Mouse (Mus musculus) kidney, embryonic 15.5 days (tissue): ENCODE results near the gene Fndc5. TPM values are rescaled to one million over a fixed set of nuclear protein-coding genes. Genes with fewer than 3 reads are reported as not detected.

ENCODE experiments used
- ATAC-seq: fragments of 200-750 bp; cut with Nextera tagmentation; replicated peaks from 2 replicates; pipeline ENCODE4 v1.8.0; 2017; ENCODE audit warnings: moderate TSS enrichment; ENCODE audit not compliant: low FRiP score
- H3K27ac ChIP-seq: fragments of 300-500 bp; sonication (generic); 2 replicates; pipeline ENCODE4 v1.5.1; 2015; ENCODE audit warnings: mild to moderate bottlenecking, inconsistent platforms
- H3K27me3 ChIP-seq: fragments of 300-500 bp; sonication (generic); 2 replicates; pipeline ENCODE4 v1.6.1; 2015; ENCODE audit warnings: inconsistent platforms
- H3K36me3 ChIP-seq: fragments of 300-500 bp; sonication (generic); 2 replicates; pipeline ENCODE4 v1.6.1; 2015; ENCODE audit warnings: inconsistent platforms
- H3K4me1 ChIP-seq: fragments of 300-500 bp; sonication (generic); 2 replicates; pipeline ENCODE4 v1.6.1; 2015; ENCODE audit warnings: inconsistent platforms
- H3K4me2 ChIP-seq: fragments of 300-500 bp; sonication (generic); 2 replicates; pipeline ENCODE4 v1.6.1; 2015; ENCODE audit warnings: moderate library complexity, mild to moderate bottlenecking, inconsistent platforms
- H3K4me3 ChIP-seq: fragments of 300-500 bp; sonication (generic); replicated peaks from 2 replicates; pipeline ENCODE4 v1.5.1; 2015; ENCODE audit warnings: mild to moderate bottlenecking, inconsistent platforms
- H3K9ac ChIP-seq: fragments of 300-500 bp; sonication (generic); 2 replicates; pipeline ENCODE4 v1.6.1; 2015; ENCODE audit warnings: mild to moderate bottlenecking, inconsistent platforms
- H3K9me3 ChIP-seq: fragments of 300-500 bp; sonication (generic); replicated peaks from 2 replicates; pipeline ENCODE4 v1.6.1; 2016; ENCODE audit warnings: inconsistent platforms
- WGBS: fragments of 180-500 bp; shearing (Covaris S2); methylation state at CpG from one replicate; pipeline ENCODE4 v1.1.7; 2015; ENCODE audit warnings: mixed read lengths; 5-methylcytosine and 5-hydroxymethylcytosine counted together
- polyA plus RNA-seq: library from polyadenylated mRNA; unstranded; fragments of >200 nt; fragmentation: Nextera tagmentation; extraction: Ambion mirVana; gene quantifications from 2 replicates; pipeline ENCODE4 v1.2.1, GENCODE M21; 2015

Fndc5 gene
- polyA plus RNA-seq, result 5.1 and 5.5 TPM in 2 replicates

- Histone ChIP-seq H3K36me3 (no peaks in the 10 kb centered on the region), H3K9me3 (no peaks in the 10 kb centered on the region), H3K9ac (peak within 1 kb of the TSS; percentile 61), H3K4me3 (peak within 1 kb of the TSS; percentile 59), H3K4me2 (peak within 1 kb of the TSS; percentile 92), H3K27me3 (peaks cover 31% of the 10 kb centered on the region), H3K27ac (no peak within 1 kb of the TSS), H3K4me1 (peaks cover 40% of the 10 kb centered on the region)
- peak; percentile 38; the same call in 1 of the 2 replicates for ATAC-seq
- WGBS, result 1% methylated on average over 47 of the region's 80 CpGs
These were observed at the start of gene Fndc5 for GRCm38 (mm10) chr4:129136579-129137391. Gene Fndc5 (plus strand): TSS chr4:129136999.

- no peaks in the 10 kb centered on the region for H3K9me3 ChIP-seq
- no peak overlapping the region for H3K4me2 ChIP-seq
- H3K27me3 ChIP-seq, result no peaks in the 10 kb centered on the region
- ATAC-seq, result no peak
- WGBS, result 47% methylated on average over 5 of the region's 5 CpGs
- H3K36me3 ChIP-seq, result peaks cover 26% of the 10 kb centered on the region
- no peaks in the 10 kb centered on the region for H3K4me1 ChIP-seq
- no peak overlapping the region for H3K9ac ChIP-seq
- no peak overlapping the region for H3K4me3 ChIP-seq
- H3K27ac ChIP-seq, result no peak overlapping the region
These were observed 48.9 kb upstream of the Fndc5 start for GRCm38 (mm10) chr4:129087850-129088249.

- Histone ChIP-seq H3K4me3 (no peak overlapping the region), H3K36me3 (no peaks in the 10 kb centered on the region), H3K27ac (no peak overlapping the region), H3K27me3 (peaks cover 8% of the 10 kb centered on the region; the same call in 1 of the 2 replicates), H3K4me1 (no peaks in the 10 kb centered on the region), H3K4me2 (0 out of 2 replicates have a peak overlapping the region, but pooled peaks have one; percentile 12), H3K9me3 (no peaks in the 10 kb centered on the region; the same call in 1 of the 2 replicates), H3K9ac (no peak overlapping the region)
- WGBS, result 38% methylated on average over 15 of the region's 15 CpGs
- no peak for ATAC-seq
These were observed 41.5 kb upstream of the Fndc5 start for GRCm38 (mm10) chr4:129095276-129095675.

GRCm38 (mm10) chr4:129097006-129097405 lies 39.8 kb upstream of the Fndc5 start:
- H3K9me3 ChIP-seq, result no peaks in the 10 kb centered on the region; the same call in 1 of the 2 replicates
- peaks cover 8% of the 10 kb centered on the region; the same call in 1 of the 2 replicates for H3K27me3 ChIP-seq
- no peak overlapping the region for H3K4me2 ChIP-seq
- H3K27ac ChIP-seq, result no peak overlapping the region
- H3K9ac ChIP-seq, result no peak overlapping the region
- H3K4me3 ChIP-seq, result no peak overlapping the region
- WGBS, result 77% methylated on average over 7 of the region's 7 CpGs
- ATAC-seq, result no peak
- no peaks in the 10 kb centered on the region for H3K4me1 ChIP-seq
- no peaks in the 10 kb centered on the region for H3K36me3 ChIP-seq

- H3K4me2 ChIP-seq, result no peak overlapping the region
- H3K27ac ChIP-seq, result no peak overlapping the region
- no peak for ATAC-seq
- no peak overlapping the region for H3K9ac ChIP-seq
- H3K4me3 ChIP-seq, result no peak overlapping the region
- no peaks in the 10 kb centered on the region for H3K9me3 ChIP-seq
- peaks cover 18% of the 10 kb centered on the region for H3K4me1 ChIP-seq
- H3K36me3 ChIP-seq, result no peaks in the 10 kb centered on the region
- WGBS, result 80% methylated on average over 14 of the region's 14 CpGs
- H3K27me3 ChIP-seq, result peaks cover 38% of the 10 kb centered on the region
These were observed 34.5 kb upstream of the Fndc5 start for GRCm38 (mm10) chr4:129102133-129102829.

- H3K27ac ChIP-seq, result no peak within 1 kb of the TSS
- peaks cover 35% of the 10 kb centered on the region for H3K4me1 ChIP-seq
- peaks cover 38% of the 10 kb centered on the region for H3K27me3 ChIP-seq
These were observed 31.4 kb upstream of the Fndc5 start, which contains the start of gene Tmem54 for GRCm38 (mm10) chr4:129105356-129105755. Gene Tmem54 (plus strand): TSS chr4:129105548.

GRCm38 (mm10) chr4:129106073-129106472 lies 30.7 kb upstream of the Fndc5 start:
- H3K9ac ChIP-seq, result peak overlapping the region; percentile 37; the same call in 1 of the 2 replicates
- H3K4me2 ChIP-seq, result peak overlapping the region; percentile 64
- 23% methylated on average over 9 of the region's 9 CpGs for WGBS
- H3K27ac ChIP-seq, result no peak overlapping the region
- peaks cover 38% of the 10 kb centered on the region for H3K27me3 ChIP-seq
- H3K9me3 ChIP-seq, result no peaks in the 10 kb centered on the region
- no peak for ATAC-seq
- peak overlapping the region; percentile 35 for H3K4me3 ChIP-seq
- H3K4me1 ChIP-seq, result peaks cover 42% of the 10 kb centered on the region
- H3K36me3 ChIP-seq, result no peaks in the 10 kb centered on the region

More at GRCm38 (mm10) chr4:129105356-129105755, 31.4 kb upstream of the Fndc5 start, which contains the start of gene Tmem54:
- Histone ChIP-seq H3K36me3 (no peaks in the 10 kb centered on the region), H3K9me3 (no peaks in the 10 kb centered on the region), H3K4me2 (peak within 1 kb of the TSS; percentile 64), H3K4me3 (peak within 1 kb of the TSS; percentile 35), H3K9ac (peak within 1 kb of the TSS; percentile 37)
- peak; percentile 63 for ATAC-seq
- 2% methylated on average over 40 of the region's 40 CpGs for WGBS

GRCm38 (mm10) chr4:129107348-129107899 lies 29.4 kb upstream of the Fndc5 start:
- no peak for ATAC-seq

GRCm38 (mm10) chr4:129108624-129109023 lies 28.2 kb upstream of the Fndc5 start:
- Histone ChIP-seq H3K4me3 (no peak overlapping the region), H3K9ac (no peak overlapping the region), H3K4me2 (no peak overlapping the region), H3K27ac (0 out of 2 replicates have a peak overlapping the region, but pooled peaks have one; percentile 33), H3K36me3 (no peaks in the 10 kb centered on the region), H3K27me3 (peaks cover 31% of the 10 kb centered on the region), H3K4me1 (peaks cover 67% of the 10 kb centered on the region), H3K9me3 (no peaks in the 10 kb centered on the region)
- ATAC-seq, result no peak
- 49% methylated on average over 7 of the region's 7 CpGs for WGBS

More at GRCm38 (mm10) chr4:129107348-129107899, 29.4 kb upstream of the Fndc5 start:
- Histone ChIP-seq H3K9me3 (no peaks in the 10 kb centered on the region), H3K4me1 (peaks cover 55% of the 10 kb centered on the region), H3K4me3 (no peak overlapping the region), H3K9ac (no peak overlapping the region), H3K36me3 (no peaks in the 10 kb centered on the region), H3K4me2 (no peak overlapping the region), H3K27ac (no peak overlapping the region), H3K27me3 (peaks cover 38% of the 10 kb centered on the region)
- 73% methylated on average over 10 of the region's 10 CpGs for WGBS

GRCm38 (mm10) chr4:129110804-129111203 lies 26.0 kb upstream of the Fndc5 start:
- ATAC-seq, result no peak
- no peaks in the 10 kb centered on the region for H3K36me3 ChIP-seq
- peaks cover 26% of the 10 kb centered on the region for H3K27me3 ChIP-seq
- no peak overlapping the region for H3K4me2 ChIP-seq
- H3K9me3 ChIP-seq, result no peaks in the 10 kb centered on the region
- peaks cover 69% of the 10 kb centered on the region for H3K4me1 ChIP-seq
- no peak overlapping the region for H3K27ac ChIP-seq
- no peak overlapping the region for H3K9ac ChIP-seq
- H3K4me3 ChIP-seq, result no peak overlapping the region
- WGBS, result 83% methylated on average over 6 of the region's 6 CpGs

GRCm38 (mm10) chr4:129111350-129111749 lies 25.4 kb upstream of the Fndc5 start:
- no peaks in the 10 kb centered on the region for H3K36me3 ChIP-seq
- WGBS, result 44% methylated on average over 11 of the region's 11 CpGs
- H3K27me3 ChIP-seq, result peaks cover 24% of the 10 kb centered on the region
- H3K4me3 ChIP-seq, result no peak overlapping the region
- H3K4me2 ChIP-seq, result no peak overlapping the region
- H3K4me1 ChIP-seq, result peaks cover 64% of the 10 kb centered on the region
- no peak overlapping the region for H3K27ac ChIP-seq
- H3K9ac ChIP-seq, result no peak overlapping the region
- no peak for ATAC-seq
- H3K9me3 ChIP-seq, result no peaks in the 10 kb centered on the region
